Mouse (Mus musculus): ENCODE data around the gene Gp1ba.

Gp1ba gene

DNA sequence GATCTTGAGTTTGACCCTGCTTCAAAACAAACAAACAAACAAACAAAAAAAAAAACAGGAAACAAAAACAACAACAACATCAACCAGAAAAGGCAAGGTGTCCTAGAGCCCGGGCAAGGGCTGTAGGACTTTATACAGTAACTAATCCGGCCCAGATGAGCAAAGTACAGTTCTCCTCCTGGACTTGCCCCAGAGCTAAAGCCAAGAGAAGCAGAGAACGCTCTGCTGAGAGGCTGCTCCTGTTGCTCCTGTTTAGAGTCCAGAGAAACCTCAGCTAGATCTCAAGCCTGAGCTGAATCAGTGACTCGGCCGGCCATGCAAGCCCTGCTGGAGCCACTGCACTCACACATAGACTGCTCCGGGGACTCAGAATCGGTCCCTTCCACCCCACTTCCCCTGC lies 8.8 kb upstream of the Gp1ba start:
- no peak for DNase-seq

GRCm38 (mm10) chr11:70635601-70636000 lies 3.3 kb upstream of the Gp1ba start:
- no peak for DNase-seq

GRCm38 (mm10) chr11:70637764-70638163 lies 1.2 kb upstream of the Gp1ba start:
- no peak for DNase-seq

- no peak for DNase-seq
Measured at GRCm38 (mm10) chr11:70638293-70638692, 629 bp upstream of the Gp1ba start.

DNA sequence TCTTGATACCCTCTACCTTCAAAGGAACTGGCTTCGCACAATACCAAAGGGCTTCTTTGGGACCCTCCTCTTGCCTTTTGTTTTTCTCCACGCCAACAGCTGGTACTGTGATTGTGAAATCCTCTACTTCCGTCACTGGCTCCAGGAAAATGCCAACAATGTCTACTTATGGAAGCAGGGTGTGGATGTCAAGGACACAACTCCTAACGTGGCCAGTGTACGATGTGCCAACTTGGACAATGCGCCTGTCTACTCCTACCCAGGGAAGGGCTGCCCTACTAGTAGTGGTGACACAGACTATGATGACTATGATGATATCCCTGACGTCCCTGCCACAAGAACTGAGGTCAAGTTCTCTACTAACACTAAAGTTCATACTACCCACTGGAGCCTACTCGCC lies 1.1 kb downstream of the Gp1ba start:
- DNase-seq: no peak

- DNase-seq: no peak
Measured at GRCm38 (mm10) chr11:70641241-70641640, 2.3 kb downstream of the Gp1ba start.

- no peak for DNase-seq
Measured at GRCm38 (mm10) chr11:70643051-70643450, 4.1 kb downstream of the Gp1ba start.

GRCm38 (mm10) chr11:70644564-70645103 lies 5.7 kb downstream of the Gp1ba start:
- no peak for DNase-seq

- no peak for DNase-seq
Measured at GRCm38 (mm10) chr11:70645461-70646258, 6.7 kb downstream of the Gp1ba start.

GRCm38 (mm10) chr11:70646259-70646555 lies 7.3 kb downstream of the Gp1ba start:
- no peak for DNase-seq

DNA sequence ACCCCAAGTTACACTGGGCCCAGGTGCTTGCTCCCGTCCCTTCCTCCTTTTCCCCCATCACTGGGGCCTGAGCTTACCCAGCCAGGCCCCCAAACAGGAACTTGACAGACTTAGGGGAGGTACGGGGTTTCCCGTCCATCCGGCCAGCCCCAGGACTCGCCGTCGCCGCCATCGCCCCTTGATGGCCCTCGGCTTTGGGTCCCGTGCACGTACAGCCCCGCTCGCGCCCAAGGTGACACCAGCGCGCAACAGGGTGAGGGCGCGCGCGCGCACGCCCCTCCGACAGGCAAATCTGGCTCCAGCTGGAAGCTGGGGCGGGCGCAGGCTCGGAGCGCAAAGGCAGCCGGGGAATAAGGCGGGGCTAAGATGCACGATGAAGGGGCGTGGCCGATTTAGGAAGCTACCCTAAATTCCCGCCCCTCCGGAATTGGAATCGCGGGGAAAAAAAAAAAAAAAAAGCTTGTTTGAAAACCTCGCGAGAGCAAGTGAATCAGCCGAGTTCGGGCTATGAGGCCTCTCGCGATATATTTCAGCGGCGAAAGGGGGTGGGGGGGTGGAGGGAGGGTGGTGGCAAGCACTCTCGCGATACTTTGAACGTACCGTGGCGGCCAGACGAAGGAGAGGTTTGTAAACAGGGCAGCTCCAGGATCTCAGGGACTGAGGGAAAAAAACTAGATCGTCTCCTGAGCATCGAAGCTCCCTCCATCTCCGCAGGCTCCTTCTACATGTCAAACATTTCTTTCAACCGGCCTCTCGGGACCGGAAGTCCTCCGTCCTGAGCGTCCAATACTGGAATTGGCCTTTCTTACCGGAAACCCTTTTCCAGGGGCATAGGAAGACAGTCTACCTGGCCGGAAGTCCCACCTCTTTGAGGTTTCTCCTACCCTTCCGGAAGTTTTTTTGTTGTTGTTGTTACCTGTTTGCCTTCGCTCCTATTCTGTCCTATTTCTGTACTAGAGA lies 8.0 kb downstream of the Gp1ba start, which contains the start of the genes Rnf167 and Slc25a11:
TSS of gene Rnf167 (plus strand) at position 545 of the 960 bp plus-strand sequence.
TSS of gene Slc25a11 (minus strand) at position 789 of the 960 bp plus-strand sequence.
- peak; percentile 98 for DNase-seq

GRCm38 (mm10) chr11:70647716-70648420 lies 8.9 kb downstream of the Gp1ba start:
- peak; percentile 55 for DNase-seq

GRCm38 (mm10) chr11:70648512-70648911 lies 9.6 kb downstream of the Gp1ba start:
- no peak for DNase-seq

GRCm38 (mm10) chr11:70649185-70649734 lies 10.3 kb downstream of the Gp1ba start:
- no peak for DNase-seq

DNA sequence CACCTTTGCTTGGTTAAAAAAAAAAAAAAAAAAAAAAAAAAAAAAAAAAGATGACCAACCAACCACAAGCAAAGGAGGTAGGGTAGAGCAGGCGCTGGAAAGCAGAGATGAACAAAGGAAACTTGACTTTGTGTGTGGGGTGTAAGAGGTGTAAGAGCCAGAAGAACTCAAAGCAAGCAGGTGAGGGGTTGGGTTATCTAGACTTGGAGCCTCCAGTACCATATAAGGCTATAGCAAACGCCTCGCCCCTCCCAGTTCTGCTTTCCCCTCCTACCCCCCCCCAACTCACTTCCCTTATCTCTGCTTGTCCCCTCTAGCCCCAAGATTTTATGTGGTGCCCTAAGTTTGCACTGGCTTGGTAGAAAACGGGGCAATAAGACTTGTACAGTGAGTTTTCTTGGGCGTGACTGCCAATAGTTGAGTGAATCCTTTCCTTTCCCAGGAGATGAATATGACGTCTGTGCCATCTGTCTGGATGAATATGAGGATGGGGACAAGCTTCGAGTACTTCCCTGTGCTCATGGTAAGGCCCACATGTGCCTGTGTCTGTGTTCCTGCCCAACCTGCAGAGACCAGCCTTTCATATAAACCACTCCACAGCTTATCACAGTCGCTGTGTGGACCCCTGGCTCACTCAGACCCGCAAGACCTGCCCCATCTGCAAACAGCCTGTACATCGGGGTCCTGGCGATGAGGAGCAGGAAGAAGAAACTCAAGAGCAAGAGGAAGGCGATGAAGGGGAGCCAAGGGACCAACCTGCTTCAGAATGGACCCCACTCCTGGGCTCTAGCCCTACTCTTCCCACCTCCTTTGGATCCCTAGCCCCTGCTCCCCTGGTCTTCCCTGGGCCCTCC lies 11.6 kb downstream of the Gp1ba start:
- peak; percentile 61 for DNase-seq

DNA sequence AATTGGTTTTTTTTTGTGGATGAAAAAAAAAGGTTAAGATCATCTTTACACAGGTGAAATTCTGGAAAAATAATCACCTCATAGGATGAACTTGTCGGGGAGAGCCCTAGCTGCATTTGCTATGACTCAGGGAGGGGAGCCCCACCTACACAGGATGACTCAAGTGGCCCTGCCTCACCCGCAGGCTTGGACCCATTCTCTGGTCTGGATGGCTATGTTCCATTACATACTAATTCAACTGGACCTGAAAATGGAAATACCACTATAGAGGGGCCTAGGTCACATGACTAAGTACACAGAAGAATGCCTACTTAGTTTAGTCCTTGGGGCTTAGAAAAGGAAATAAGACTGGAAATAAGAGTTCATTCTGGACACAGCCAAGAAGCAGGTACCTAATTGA lies 12.5 kb downstream of the Gp1ba start:
- peak; percentile 63 for DNase-seq

- DNase-seq: no peak
Measured at GRCm38 (mm10) chr11:70652029-70652883, 13.3 kb downstream of the Gp1ba start.

DNA sequence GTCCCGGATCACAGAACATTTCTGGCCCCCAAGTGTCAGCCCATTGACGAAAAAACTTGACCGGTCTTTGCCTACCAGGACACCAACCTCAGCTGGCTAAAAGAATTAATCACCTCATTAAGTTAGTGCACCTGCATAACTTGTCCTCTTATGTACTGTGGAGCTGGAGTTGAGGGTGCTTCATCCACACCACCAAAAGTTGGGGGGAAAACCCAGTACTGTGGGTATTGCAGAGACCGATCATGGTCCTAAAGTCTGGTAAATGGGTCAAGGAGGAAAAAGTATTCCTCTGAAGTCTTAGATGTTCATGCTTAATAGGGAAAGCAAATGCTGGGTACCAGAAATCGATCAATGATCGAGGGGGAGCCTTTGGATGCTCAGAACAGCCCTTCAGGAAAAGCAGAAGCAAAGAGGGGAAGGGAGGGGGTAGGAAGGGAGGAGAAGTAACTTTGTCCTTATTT lies 14.0 kb downstream of the Gp1ba start:
- no peak for DNase-seq

- DNase-seq: peak; percentile 86
Measured at GRCm38 (mm10) chr11:70653345-70654197, 14.6 kb downstream of the Gp1ba start.
